Mouse (Mus musculus): ENCODE results near the gene S100a8. TPM values are rescaled to one million over a fixed set of nuclear protein-coding genes. Genes with fewer than 3 reads are reported as not detected.

Gene S100a8
- polyA plus RNA-seq, 1 experiment from 2014 or later = 1.8 TPM

DNA sequence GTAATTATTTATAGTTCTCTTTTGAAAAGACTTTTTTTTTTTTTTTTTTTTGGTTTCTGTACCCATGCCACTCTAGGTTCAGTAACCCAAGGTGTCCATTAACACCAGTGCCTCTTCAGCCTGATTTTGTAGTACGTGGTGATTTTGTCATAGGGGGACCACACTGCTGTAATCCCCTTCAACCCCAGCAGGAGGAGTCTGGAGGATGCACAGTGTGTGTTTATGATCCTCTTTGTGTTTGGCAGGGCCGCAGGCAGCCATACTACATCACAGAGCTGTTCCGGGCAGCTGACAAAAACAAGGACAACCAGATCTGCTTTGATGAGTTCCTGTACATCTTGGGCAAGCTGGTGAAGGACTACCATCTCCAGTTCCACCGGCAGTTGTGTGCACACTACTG is 11.4 kb upstream of the S100a8 start:
- WGBS = 71% methylated on average over 4 of the region's 4 CpGs
- Histone ChIP-seq H3K9me3 (ENCODE audit: control insufficient read depth, low read length) (no peaks in the 10 kb centered on the region), H3K36me3 (ENCODE audit: control insufficient read depth, insufficient read depth, low read length) (no peaks in the 10 kb centered on the region), H3K27me3 (ENCODE audit: control insufficient read depth, insufficient read depth, low read length) (no peaks in the 10 kb centered on the region), H3K4me1 (ENCODE audit: control insufficient read depth, insufficient read depth, low read length) (no peaks in the 10 kb centered on the region), H3K4me3 (ENCODE audit: low read depth, low read length) (no peak overlapping the region), H3K9ac (replicated peaks; ENCODE audit: low read depth, low read length) (no peak overlapping the region), H3K4me2 (ENCODE audit: low read depth, low read length) (no peak overlapping the region), H3K27ac (ENCODE audit: low read depth, low read length) (no peak overlapping the region)
- ATAC-seq (ENCODE audit: low read depth) = no peak

DNA sequence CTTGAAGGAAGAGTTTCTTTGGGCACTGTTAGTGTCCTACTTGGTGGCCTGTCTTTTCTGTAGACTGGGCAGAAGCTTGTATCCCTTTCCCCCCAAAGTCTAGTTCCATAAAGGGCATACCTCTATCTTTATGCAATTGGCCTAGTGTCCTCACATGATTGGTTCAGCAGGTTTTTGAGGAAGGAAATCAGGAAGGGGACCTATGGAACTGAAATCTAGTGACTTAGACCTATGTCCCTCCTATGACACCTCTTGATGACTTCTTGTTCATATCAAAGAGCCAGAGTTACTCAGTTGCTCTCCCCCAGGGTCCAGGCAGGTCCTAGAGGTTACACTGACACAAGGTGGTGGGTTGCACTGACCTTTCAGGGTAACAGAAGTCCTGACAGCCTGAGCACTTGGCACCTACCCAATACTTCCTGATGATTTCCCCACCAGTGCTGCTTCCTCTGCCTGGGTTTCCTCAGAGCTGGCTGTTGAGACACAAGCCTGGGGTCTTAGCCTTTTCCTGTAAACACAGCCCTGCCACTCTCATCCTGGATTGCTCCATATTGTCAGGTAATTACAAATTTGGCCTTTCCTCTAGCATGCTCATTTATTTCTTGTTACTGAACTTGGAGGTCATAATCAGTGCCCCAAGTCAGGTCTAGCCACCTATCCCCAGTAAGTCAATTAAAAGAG is 9.3 kb upstream of the S100a8 start:
- H3K4me3 ChIP-seq (ENCODE audit: low read depth, low read length) = no peak overlapping the region
- no peak for ATAC-seq (ENCODE audit: low read depth)
- no peaks in the 10 kb centered on the region for H3K27me3 ChIP-seq (ENCODE audit: control insufficient read depth, insufficient read depth, low read length)
- H3K27ac ChIP-seq (ENCODE audit: low read depth, low read length) = no peak overlapping the region
- no peaks in the 10 kb centered on the region for H3K36me3 ChIP-seq (ENCODE audit: control insufficient read depth, insufficient read depth, low read length)
- no peak overlapping the region for H3K9ac ChIP-seq (replicated peaks; ENCODE audit: low read depth, low read length)
- no peaks in the 10 kb centered on the region for H3K9me3 ChIP-seq (ENCODE audit: control insufficient read depth, low read length)
- H3K4me1 ChIP-seq (ENCODE audit: control insufficient read depth, insufficient read depth, low read length) = no peaks in the 10 kb centered on the region
- no peak overlapping the region for H3K4me2 ChIP-seq (ENCODE audit: low read depth, low read length)

DNA sequence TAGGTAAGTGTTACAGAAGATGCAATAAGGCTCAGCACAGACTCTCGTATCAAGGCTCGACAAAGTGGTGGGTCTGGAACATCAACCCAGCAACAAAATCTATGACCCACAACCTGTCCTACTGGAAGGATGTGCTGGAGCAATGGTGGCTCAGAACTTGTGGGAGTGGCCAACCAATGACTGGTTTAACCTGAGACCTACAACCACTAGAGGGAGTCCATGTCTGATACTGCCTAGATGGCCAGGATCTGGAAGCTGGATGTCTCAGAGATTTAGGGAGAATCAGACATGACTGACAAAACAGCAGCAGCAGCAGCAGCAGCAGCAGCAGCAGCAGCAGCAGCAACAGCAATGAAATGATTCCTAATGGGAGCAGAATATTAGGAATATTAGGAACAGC is 4.6 kb upstream of the S100a8 start:
- Histone ChIP-seq H3K9me3 (ENCODE audit: control insufficient read depth, low read length) (no peaks in the 10 kb centered on the region), H3K27ac (ENCODE audit: low read depth, low read length) (no peak overlapping the region), H3K4me3 (ENCODE audit: low read depth, low read length) (no peak overlapping the region), H3K4me2 (ENCODE audit: low read depth, low read length) (no peak overlapping the region), H3K9ac (replicated peaks; ENCODE audit: low read depth, low read length) (no peak overlapping the region), H3K36me3 (ENCODE audit: control insufficient read depth, insufficient read depth, low read length) (no peaks in the 10 kb centered on the region), H3K4me1 (ENCODE audit: control insufficient read depth, insufficient read depth, low read length) (no peaks in the 10 kb centered on the region), H3K27me3 (ENCODE audit: control insufficient read depth, insufficient read depth, low read length) (no peaks in the 10 kb centered on the region)
- ATAC-seq (ENCODE audit: low read depth) = no peak
- WGBS = 92% methylated on average over 2 of the region's 2 CpGs

DNA sequence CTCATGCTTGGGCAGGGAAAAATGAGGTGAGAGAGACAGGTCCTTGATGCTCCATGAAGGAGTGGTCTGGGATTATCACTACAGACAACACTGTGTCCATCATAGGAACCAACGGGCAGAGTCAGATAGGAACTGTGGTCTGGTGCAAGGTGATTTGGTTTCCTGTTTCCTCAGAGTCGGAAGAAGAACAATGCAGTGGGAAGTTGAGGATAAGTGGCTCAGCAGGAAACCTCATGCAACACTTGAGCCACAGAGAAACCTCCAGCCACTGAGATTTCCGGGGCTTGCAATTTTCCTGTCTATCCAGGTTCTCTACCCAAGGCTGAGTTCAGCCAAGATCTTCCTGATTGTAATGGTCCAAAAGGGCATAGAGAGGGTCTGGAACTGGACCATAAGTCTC is 9.9 kb downstream of the S100a8 start:
- Histone ChIP-seq H3K4me3 (ENCODE audit: low read depth, low read length) (no peak overlapping the region), H3K4me1 (ENCODE audit: control insufficient read depth, insufficient read depth, low read length) (no peaks in the 10 kb centered on the region), H3K27me3 (ENCODE audit: control insufficient read depth, insufficient read depth, low read length) (no peaks in the 10 kb centered on the region), H3K9me3 (ENCODE audit: control insufficient read depth, low read length) (no peaks in the 10 kb centered on the region), H3K4me2 (ENCODE audit: low read depth, low read length) (no peak overlapping the region), H3K36me3 (ENCODE audit: control insufficient read depth, insufficient read depth, low read length) (no peaks in the 10 kb centered on the region), H3K27ac (ENCODE audit: low read depth, low read length) (no peak overlapping the region), H3K9ac (replicated peaks; ENCODE audit: low read depth, low read length) (no peak overlapping the region)
- 69% methylated on average over 3 of the region's 3 CpGs for WGBS
- no peak for ATAC-seq (ENCODE audit: low read depth)

DNA sequence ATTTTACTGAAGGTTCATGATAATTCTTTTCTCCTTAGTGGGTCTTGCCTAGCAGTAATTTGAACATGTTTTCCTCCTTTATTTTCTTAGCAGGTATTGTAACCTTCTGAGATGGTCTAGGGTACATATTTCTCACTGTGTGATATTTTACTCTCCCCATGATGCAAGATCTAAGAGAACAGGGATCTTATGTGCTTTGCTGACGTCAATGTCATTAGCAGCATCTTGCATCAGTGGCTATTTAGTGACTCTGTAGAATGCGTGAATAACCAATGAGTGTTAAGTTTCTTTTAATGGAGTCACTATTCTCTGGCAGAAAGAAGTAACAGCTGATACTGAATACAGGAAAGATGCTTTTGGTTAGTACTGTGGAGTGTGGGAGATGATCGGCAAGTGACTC is 15.2 kb downstream of the S100a8 start:
- Histone ChIP-seq H3K36me3 (ENCODE audit: control insufficient read depth, insufficient read depth, low read length) (no peaks in the 10 kb centered on the region), H3K4me1 (ENCODE audit: control insufficient read depth, insufficient read depth, low read length) (no peaks in the 10 kb centered on the region), H3K4me3 (ENCODE audit: low read depth, low read length) (no peak overlapping the region), H3K4me2 (ENCODE audit: low read depth, low read length) (no peak overlapping the region), H3K27me3 (ENCODE audit: control insufficient read depth, insufficient read depth, low read length) (no peaks in the 10 kb centered on the region), H3K27ac (ENCODE audit: low read depth, low read length) (no peak overlapping the region), H3K9me3 (ENCODE audit: control insufficient read depth, low read length) (no peaks in the 10 kb centered on the region), H3K9ac (replicated peaks; ENCODE audit: low read depth, low read length) (no peak overlapping the region)
- 88% methylated on average over 3 of the region's 3 CpGs for WGBS
- ATAC-seq (ENCODE audit: low read depth) = no peak

DNA sequence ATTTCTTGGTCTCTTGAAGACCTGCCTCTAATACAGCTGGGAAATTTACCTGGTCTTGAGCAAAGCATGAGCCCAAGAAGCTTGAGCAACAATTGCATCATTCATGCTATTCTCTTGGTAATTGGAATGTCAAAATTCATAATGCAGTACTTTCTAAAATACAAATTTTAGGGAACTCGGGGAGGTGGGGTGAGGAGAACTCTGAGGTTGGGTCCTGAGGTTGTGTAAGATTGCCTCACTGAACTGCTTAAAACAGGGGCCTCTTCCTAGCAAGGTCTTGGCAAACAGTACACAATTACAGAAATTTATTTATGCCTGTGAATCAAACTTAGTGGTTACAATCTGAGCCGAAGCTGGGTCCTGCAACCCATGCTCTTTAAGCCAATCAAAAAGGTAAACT is 18.1 kb downstream of the S100a8 start:
- no peaks in the 10 kb centered on the region for H3K9me3 ChIP-seq (ENCODE audit: control insufficient read depth, low read length)
- no peaks in the 10 kb centered on the region for H3K27me3 ChIP-seq (ENCODE audit: control insufficient read depth, insufficient read depth, low read length)
- H3K4me3 ChIP-seq (ENCODE audit: low read depth, low read length) = no peak overlapping the region
- no peak overlapping the region for H3K4me2 ChIP-seq (ENCODE audit: low read depth, low read length)
- no peaks in the 10 kb centered on the region for H3K4me1 ChIP-seq (ENCODE audit: control insufficient read depth, insufficient read depth, low read length)
- WGBS = 85% methylated on average over 2 of the region's 2 CpGs
- no peak overlapping the region for H3K27ac ChIP-seq (ENCODE audit: low read depth, low read length)
- no peaks in the 10 kb centered on the region for H3K36me3 ChIP-seq (ENCODE audit: control insufficient read depth, insufficient read depth, low read length)
- no peak for ATAC-seq (ENCODE audit: low read depth)
- H3K9ac ChIP-seq (replicated peaks; ENCODE audit: low read depth, low read length) = no peak overlapping the region

DNA sequence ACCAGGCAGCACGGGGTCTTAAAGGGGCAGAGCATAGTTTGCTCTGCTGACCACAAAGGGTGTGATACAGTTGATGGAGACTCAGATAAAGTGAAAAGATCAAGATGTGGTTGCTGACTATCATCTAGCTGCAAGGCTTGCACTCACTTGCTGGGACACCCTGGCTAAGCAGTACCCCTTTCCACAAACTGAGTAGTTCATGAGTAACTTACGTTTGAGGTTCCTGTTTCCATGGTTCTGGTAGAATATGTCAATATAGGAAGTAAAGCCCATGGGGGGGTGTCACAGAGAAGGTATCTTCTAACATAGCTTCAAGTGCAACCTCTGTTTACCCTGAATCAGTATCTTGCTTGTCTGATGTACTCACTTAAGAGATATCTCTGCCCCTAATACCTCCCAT is 24.7 kb downstream of the S100a8 start:
- no peak overlapping the region for H3K4me2 ChIP-seq (ENCODE audit: low read depth, low read length)
- ATAC-seq (ENCODE audit: low read depth) = no peak
- H3K36me3 ChIP-seq (ENCODE audit: control insufficient read depth, insufficient read depth, low read length) = no peaks in the 10 kb centered on the region
- no peak overlapping the region for H3K9ac ChIP-seq (replicated peaks; ENCODE audit: low read depth, low read length)
- H3K4me3 ChIP-seq (ENCODE audit: low read depth, low read length) = no peak overlapping the region
- H3K4me1 ChIP-seq (ENCODE audit: control insufficient read depth, insufficient read depth, low read length) = no peaks in the 10 kb centered on the region
- no peaks in the 10 kb centered on the region for H3K27me3 ChIP-seq (ENCODE audit: control insufficient read depth, insufficient read depth, low read length)
- 83% methylated on average over 2 of the region's 2 CpGs for WGBS
- no peak overlapping the region for H3K27ac ChIP-seq (ENCODE audit: low read depth, low read length)
- H3K9me3 ChIP-seq (ENCODE audit: control insufficient read depth, low read length) = no peaks in the 10 kb centered on the region

DNA sequence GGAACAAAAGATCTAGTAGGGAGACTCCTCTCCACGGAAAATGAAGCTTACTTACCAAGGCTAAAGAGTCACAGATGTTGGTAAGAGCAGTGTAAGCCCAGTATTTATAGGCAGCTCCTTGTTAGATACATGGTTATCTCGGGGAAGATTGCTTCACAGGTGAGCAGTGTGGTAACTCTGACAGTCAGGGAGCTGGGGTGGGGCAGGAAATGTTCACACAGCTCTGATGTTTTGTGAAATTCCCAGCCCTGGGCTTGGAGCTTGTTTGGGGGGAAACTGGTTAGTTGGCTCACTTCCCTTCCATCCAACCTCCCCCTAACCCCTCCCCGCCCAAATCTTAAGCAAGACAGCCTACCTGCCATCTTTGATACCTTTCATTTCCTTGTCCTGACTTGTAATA is 26.8 kb downstream of the S100a8 start, which contains the start of gene S100a9:
Gene S100a9 (minus strand): TSS at position 109 of the 400 bp plus-strand sequence.
- no peak within 1 kb of the TSS for H3K4me3 ChIP-seq (ENCODE audit: low read depth, low read length)
- ATAC-seq (ENCODE audit: low read depth) = no peak
- H3K9ac ChIP-seq (replicated peaks; ENCODE audit: low read depth, low read length) = no peak within 1 kb of the TSS
- no peaks in the 10 kb centered on the region for H3K27me3 ChIP-seq (ENCODE audit: control insufficient read depth, insufficient read depth, low read length)
- H3K36me3 ChIP-seq (ENCODE audit: control insufficient read depth, insufficient read depth, low read length) = no peaks in the 10 kb centered on the region
- no peak within 1 kb of the TSS for H3K27ac ChIP-seq (ENCODE audit: low read depth, low read length)
- 76% methylated on average over 3 of the region's 3 CpGs for WGBS
- H3K9me3 ChIP-seq (ENCODE audit: control insufficient read depth, low read length) = no peaks in the 10 kb centered on the region
- H3K4me1 ChIP-seq (ENCODE audit: control insufficient read depth, insufficient read depth, low read length) = no peaks in the 10 kb centered on the region
- no peak within 1 kb of the TSS for H3K4me2 ChIP-seq (ENCODE audit: low read depth, low read length)

DNA sequence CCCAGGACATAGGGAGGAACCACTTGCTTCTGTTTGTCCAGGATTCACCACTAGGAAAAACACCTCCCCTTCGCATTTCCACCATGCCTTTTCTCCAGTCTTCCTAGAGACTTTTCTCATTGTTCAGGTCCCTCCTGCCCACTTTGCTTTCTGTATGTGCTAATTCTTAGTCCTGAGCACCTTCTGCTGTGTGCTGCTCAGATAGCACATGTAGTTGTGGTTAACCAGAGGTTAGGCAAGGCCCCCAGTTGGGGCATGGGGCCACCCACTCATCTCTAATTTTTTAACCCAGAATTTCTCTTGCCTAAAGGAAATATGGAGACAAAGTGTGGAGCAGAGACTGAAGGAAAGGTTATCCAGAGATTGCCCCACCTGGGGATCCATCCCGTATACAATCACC is 33.5 kb downstream of the S100a8 start:
- Histone ChIP-seq H3K4me3 (ENCODE audit: low read depth, low read length) (no peak overlapping the region), H3K36me3 (ENCODE audit: control insufficient read depth, insufficient read depth, low read length) (no peaks in the 10 kb centered on the region), H3K4me2 (ENCODE audit: low read depth, low read length) (no peak overlapping the region), H3K27ac (ENCODE audit: low read depth, low read length) (no peak overlapping the region), H3K9ac (replicated peaks; ENCODE audit: low read depth, low read length) (no peak overlapping the region), H3K27me3 (ENCODE audit: control insufficient read depth, insufficient read depth, low read length) (no peaks in the 10 kb centered on the region), H3K9me3 (ENCODE audit: control insufficient read depth, low read length) (no peaks in the 10 kb centered on the region), H3K4me1 (ENCODE audit: control insufficient read depth, insufficient read depth, low read length) (no peaks in the 10 kb centered on the region)
- WGBS = 96% methylated on average over 2 of the region's 2 CpGs
- ATAC-seq (ENCODE audit: low read depth) = no peak

Data from neural tube, embryonic 14.5 days (tissue).